Mouse (Mus musculus) hindbrain, embryonic 14.5 days (tissue): ENCODE data around the gene Cenpj. TPM values are rescaled to one million over a fixed set of nuclear protein-coding genes. Genes with fewer than 3 reads are reported as not detected.

Experiments
- ATAC-seq: fragments of 200-750 bp; cut with Nextera tagmentation; 2 replicates; pipeline ENCODE4 v1.8.0; 2017; ENCODE audit warnings: moderate number of reproducible peaks, mild to moderate bottlenecking, moderate TSS enrichment, moderate library complexity; ENCODE audit not compliant: low FRiP score
- DNase-seq: peaks from one replicate; pipeline ENCODE4 v3.0.0-alpha.2; 2015; ENCODE audit warnings: low spot score
- H3K27ac ChIP-seq: fragments of 300-500 bp; sonication (generic); 2 replicates; pipeline ENCODE4 v1.5.1; 2014; ENCODE audit warnings: mild to moderate bottlenecking, moderate library complexity
- H3K27me3 ChIP-seq: fragments of 300-500 bp; sonication (generic); 2 replicates; pipeline ENCODE4 v1.6.1; 2014; ENCODE audit warnings: mild to moderate bottlenecking, low read length, mixed read lengths; ENCODE audit not compliant: control insufficient read depth, insufficient read depth
- H3K36me3 ChIP-seq: fragments of 300-500 bp; sonication (generic); replicated peaks from 2 replicates; pipeline ENCODE4 v1.6.1; 2014; ENCODE audit not compliant: control insufficient read depth, insufficient read depth
- H3K4me1 ChIP-seq: fragments of 300-500 bp; sonication (generic); replicated peaks from 2 replicates; pipeline ENCODE4 v1.6.1; 2014; ENCODE audit warnings: antibody characterized with exemption, low read length, mixed read lengths; ENCODE audit not compliant: control insufficient read depth, insufficient read depth
- H3K4me2 ChIP-seq: fragments of 300-500 bp; sonication (generic); replicated peaks from 2 replicates; pipeline ENCODE4 v1.6.1; 2014; ENCODE audit warnings: mild to moderate bottlenecking, moderate library complexity
- H3K4me3 ChIP-seq: fragments of 300-500 bp; sonication (generic); replicated peaks from 2 replicates; pipeline ENCODE4 v1.5.1; 2014; ENCODE audit warnings: mild to moderate bottlenecking, low read length
- H3K9ac ChIP-seq: fragments of 300-500 bp; sonication (generic); 2 replicates; pipeline ENCODE4 v1.6.1; 2014
- H3K9me3 ChIP-seq: fragments of 300-500 bp; sonication (generic); 2 replicates; pipeline ENCODE4 v1.6.1; 2016; ENCODE audit warnings: low read length; ENCODE audit not compliant: control insufficient read depth
- WGBS: fragments of 180-500 bp; shearing (Covaris S2); extraction: QIAGEN DNeasy Blood & Tissue Kit; methylation state at CpG from one replicate; pipeline ENCODE4 v1.1.7; 2014; 5-methylcytosine and 5-hydroxymethylcytosine counted together
- polyA plus RNA-seq: library from polyadenylated mRNA; unstranded; fragments of >200 nt; fragmentation: Nextera tagmentation; extraction: Ambion mirVana; gene quantifications from 2 replicates; pipeline ENCODE4 v1.2.1, GENCODE M21; 2014

Gene Cenpj
- polyA plus RNA-seq, 1 experiment from 2014 or later = 5.4 TPM

GRCm38 (mm10) chr14:56554716-56555115 is 20.5 kb downstream of the Cenpj start:
- Histone ChIP-seq H3K27ac (no peak overlapping the region), H3K36me3 (peaks cover 31% of the 10 kb centered on the region)

GRCm38 (mm10) chr14:56553331-56553730 is 21.9 kb downstream of the Cenpj start:
- 94% methylated on average over 7 of the region's 7 CpGs for WGBS
- Histone ChIP-seq H3K9ac (no peak overlapping the region), H3K9me3 (no peaks in the 10 kb centered on the region), H3K27me3 (no peaks in the 10 kb centered on the region), H3K4me2 (no peak overlapping the region), H3K4me1 (no peaks in the 10 kb centered on the region), H3K4me3 (no peak overlapping the region), H3K27ac (no peak overlapping the region), H3K36me3 (peaks cover 35% of the 10 kb centered on the region)
- ATAC-seq (no peak), DNase-seq (no peak)

More at GRCm38 (mm10) chr14:56554716-56555115, 20.5 kb downstream of the Cenpj start:
- no peak for ATAC-seq
- no peak for DNase-seq
- Histone ChIP-seq H3K27me3 (no peaks in the 10 kb centered on the region), H3K9me3 (no peaks in the 10 kb centered on the region), H3K4me1 (no peaks in the 10 kb centered on the region), H3K4me3 (no peak overlapping the region), H3K4me2 (no peak overlapping the region), H3K9ac (no peak overlapping the region)
- 99% methylated on average over 2 of the region's 2 CpGs for WGBS

GRCm38 (mm10) chr14:56552924-56553323 is 22.3 kb downstream of the Cenpj start:
- ATAC-seq = no peak
- peaks cover 36% of the 10 kb centered on the region for H3K36me3 ChIP-seq
- DNase-seq = no peak

GRCm38 (mm10) chr14:56550960-56551359 is 24.3 kb downstream of the Cenpj start:
- WGBS = 93% methylated on average over 4 of the region's 4 CpGs
- H3K36me3 ChIP-seq = peaks cover 36% of the 10 kb centered on the region
- DNase-seq = no peak

More at GRCm38 (mm10) chr14:56552924-56553323, 22.3 kb downstream of the Cenpj start:
- Histone ChIP-seq H3K9ac (no peak overlapping the region), H3K4me1 (no peaks in the 10 kb centered on the region), H3K4me2 (no peak overlapping the region), H3K4me3 (no peak overlapping the region), H3K9me3 (no peaks in the 10 kb centered on the region), H3K27me3 (no peaks in the 10 kb centered on the region), H3K27ac (no peak overlapping the region)
- WGBS = 93% methylated on average over 6 of the region's 6 CpGs

GRCm38 (mm10) chr14:56545491-56545890 is 29.7 kb downstream of the Cenpj start:
- WGBS = 91% methylated on average over 4 of the region's 4 CpGs
- H3K36me3 ChIP-seq = peaks cover 19% of the 10 kb centered on the region

More at GRCm38 (mm10) chr14:56550960-56551359, 24.3 kb downstream of the Cenpj start:
- no peaks in the 10 kb centered on the region for H3K27me3 ChIP-seq
- no peak overlapping the region for H3K27ac ChIP-seq
- no peak for ATAC-seq
- H3K9ac ChIP-seq = no peak overlapping the region
- H3K9me3 ChIP-seq = no peaks in the 10 kb centered on the region
- H3K4me3 ChIP-seq = no peak overlapping the region
- no peaks in the 10 kb centered on the region for H3K4me1 ChIP-seq
- H3K4me2 ChIP-seq = no peak overlapping the region

GRCm38 (mm10) chr14:56544946-56545345 is 30.3 kb downstream of the Cenpj start:
- peaks cover 19% of the 10 kb centered on the region for H3K36me3 ChIP-seq
- no peak overlapping the region for H3K4me2 ChIP-seq
- H3K4me1 ChIP-seq = no peaks in the 10 kb centered on the region
- H3K27ac ChIP-seq = no peak overlapping the region
- 97% methylated on average over 1 of the region's 1 CpGs for WGBS
- H3K9ac ChIP-seq = no peak overlapping the region
- ATAC-seq (no peak), DNase-seq (no peak)
- H3K27me3 ChIP-seq = no peaks in the 10 kb centered on the region
- H3K9me3 ChIP-seq = no peaks in the 10 kb centered on the region
- no peak overlapping the region for H3K4me3 ChIP-seq

More at GRCm38 (mm10) chr14:56545491-56545890, 29.7 kb downstream of the Cenpj start:
- Histone ChIP-seq H3K27me3 (no peaks in the 10 kb centered on the region), H3K9ac (no peak overlapping the region), H3K4me3 (no peak overlapping the region), H3K27ac (no peak overlapping the region), H3K4me1 (no peaks in the 10 kb centered on the region), H3K4me2 (no peak overlapping the region), H3K9me3 (no peaks in the 10 kb centered on the region)
- no peak for DNase-seq
- ATAC-seq = no peak

GRCm38 (mm10) chr14:56530788-56531187 is 44.4 kb downstream of the Cenpj start:
- DNase-seq (no peak), ATAC-seq (no peak)
- Histone ChIP-seq H3K36me3 (peaks cover 33% of the 10 kb centered on the region), H3K27me3 (no peaks in the 10 kb centered on the region), H3K4me1 (no peaks in the 10 kb centered on the region), H3K9ac (no peak overlapping the region), H3K4me3 (no peak overlapping the region), H3K9me3 (no peaks in the 10 kb centered on the region), H3K27ac (no peak overlapping the region), H3K4me2 (no peak overlapping the region)
- 72% methylated on average over 2 of the region's 2 CpGs for WGBS

GRCm38 (mm10) chr14:56514775-56515174 is 60.5 kb downstream of the Cenpj start:
- Histone ChIP-seq H3K4me3 (no peak overlapping the region), H3K4me1 (no peaks in the 10 kb centered on the region), H3K9ac (no peak overlapping the region), H3K4me2 (no peak overlapping the region), H3K9me3 (no peaks in the 10 kb centered on the region), H3K36me3 (no peaks in the 10 kb centered on the region), H3K27me3 (no peaks in the 10 kb centered on the region), H3K27ac (no peak overlapping the region)
- WGBS = 86% methylated on average over 2 of the region's 2 CpGs
- DNase-seq (no peak), ATAC-seq (no peak)

GRCm38 (mm10) chr14:56512084-56512483 is 63.1 kb downstream of the Cenpj start:
- Histone ChIP-seq H3K27ac (no peak overlapping the region), H3K9ac (no peak overlapping the region), H3K4me1 (no peaks in the 10 kb centered on the region), H3K9me3 (no peaks in the 10 kb centered on the region), H3K4me3 (no peak overlapping the region), H3K27me3 (no peaks in the 10 kb centered on the region), H3K4me2 (no peak overlapping the region), H3K36me3 (no peaks in the 10 kb centered on the region)
- no peak for ATAC-seq
- no peak for DNase-seq
- WGBS = 36% methylated on average over 6 of the region's 6 CpGs

- Histone ChIP-seq H3K36me3 (no peaks in the 10 kb centered on the region), H3K27me3 (no peaks in the 10 kb centered on the region), H3K4me3 (no peak overlapping the region), H3K9ac (no peak overlapping the region), H3K4me1 (no peaks in the 10 kb centered on the region), H3K27ac (no peak overlapping the region), H3K4me2 (no peak overlapping the region), H3K9me3 (no peaks in the 10 kb centered on the region)
- WGBS = 78% methylated on average over 3 of the region's 3 CpGs
- no peak for ATAC-seq
- no peak for DNase-seq
Observed at GRCm38 (mm10) chr14:56506743-56507142, 68.5 kb downstream of the Cenpj start.
